Mouse (Mus musculus) limb, embryonic 14.5 days (tissue): ENCODE results near the gene Phldb2. TPM values are rescaled to one million over a fixed set of nuclear protein-coding genes. Genes with fewer than 3 reads are reported as not detected.

Source experiments
- ATAC-seq: fragments of 200-750 bp; cut with Nextera tagmentation; 2 replicates; pipeline ENCODE4 v1.8.0; 2017; ENCODE audit warnings: low read depth, moderate number of reproducible peaks, moderate TSS enrichment; ENCODE audit not compliant: low FRiP score
- DNase-seq: peaks from one replicate; pipeline ENCODE4 v3.0.0-alpha.2; 2015; ENCODE audit warnings: low spot score
- H3K27ac ChIP-seq: fragments of 300-500 bp; sonication (generic); replicated peaks from 2 replicates; pipeline ENCODE4 v1.5.1; 2014; ENCODE audit warnings: low read depth, mild to moderate bottlenecking, low read length, moderate library complexity, mixed read lengths
- H3K27me3 ChIP-seq: fragments of 300-500 bp; sonication (generic); 2 replicates; pipeline ENCODE4 v1.6.1; 2014; ENCODE audit warnings: low read length, mixed read lengths; ENCODE audit not compliant: control insufficient read depth, insufficient read depth
- H3K36me3 ChIP-seq: fragments of 300-500 bp; sonication (generic); 2 replicates; pipeline ENCODE4 v1.6.1; 2014; ENCODE audit warnings: mild to moderate bottlenecking, low read length, moderate library complexity, mixed read lengths; ENCODE audit not compliant: control insufficient read depth, insufficient read depth
- H3K4me1 ChIP-seq: fragments of 300-500 bp; sonication (generic); 2 replicates; pipeline ENCODE4 v1.6.1; 2014; ENCODE audit warnings: antibody characterized with exemption, low read length, mixed read lengths; ENCODE audit not compliant: control insufficient read depth, insufficient read depth
- H3K4me2 ChIP-seq: fragments of 300-500 bp; sonication (generic); replicated peaks from 2 replicates; pipeline ENCODE4 v1.6.1; 2014; ENCODE audit warnings: low read depth, mild to moderate bottlenecking, low read length, moderate library complexity; ENCODE audit not compliant: severe bottlenecking
- H3K4me3 ChIP-seq: fragments of 300-500 bp; sonication (generic); replicated peaks from 2 replicates; pipeline ENCODE4 v1.5.1; 2014; ENCODE audit warnings: low read length
- H3K9ac ChIP-seq: fragments of 300-500 bp; sonication (generic); 2 replicates; pipeline ENCODE4 v1.6.1; 2014; ENCODE audit warnings: mild to moderate bottlenecking, low read depth, low read length, moderate library complexity; ENCODE audit not compliant: severe bottlenecking
- H3K9me3 ChIP-seq: fragments of 300-500 bp; sonication (generic); 2 replicates; pipeline ENCODE4 v1.6.1; 2016; ENCODE audit warnings: low read length; ENCODE audit not compliant: control insufficient read depth
- POLR2A ChIP-seq: fragments of 200-500 bp; IDR thresholded peaks from 2 replicates; pipeline ENCODE4 v1.8.0; 2012; ENCODE audit warnings: inconsistent platforms, mild to moderate bottlenecking, moderate library complexity, borderline replicate concordance; ENCODE audit not compliant: insufficient read depth, insufficient read length; ENCODE audit errors: extremely low read depth
- WGBS: fragments of 180-500 bp; shearing (Covaris S2); extraction: QIAGEN DNeasy Blood & Tissue Kit; methylation state at CpG from one replicate; pipeline ENCODE4 v1.1.7; 2014; 5-methylcytosine and 5-hydroxymethylcytosine counted together
- polyA plus RNA-seq, 2 experiments: library from polyadenylated mRNA; depleted of rRNA in 1 of 2; stranded (reverse) in 1 of 2; unstranded in 1 of 2; fragments of >200 nt; fragmentation: Nextera tagmentation in 1 of 2; extraction: Ambion mirVana in 1 of 2; gene quantifications; 2 replicates each; pipeline versions ENCODE4 v1.2.1 to v1.2.3; 2012 to 2014

The Phldb2 gene
- polyA plus RNA-seq, 2 experiments = 51.0 to 55.8 TPM

DNA sequence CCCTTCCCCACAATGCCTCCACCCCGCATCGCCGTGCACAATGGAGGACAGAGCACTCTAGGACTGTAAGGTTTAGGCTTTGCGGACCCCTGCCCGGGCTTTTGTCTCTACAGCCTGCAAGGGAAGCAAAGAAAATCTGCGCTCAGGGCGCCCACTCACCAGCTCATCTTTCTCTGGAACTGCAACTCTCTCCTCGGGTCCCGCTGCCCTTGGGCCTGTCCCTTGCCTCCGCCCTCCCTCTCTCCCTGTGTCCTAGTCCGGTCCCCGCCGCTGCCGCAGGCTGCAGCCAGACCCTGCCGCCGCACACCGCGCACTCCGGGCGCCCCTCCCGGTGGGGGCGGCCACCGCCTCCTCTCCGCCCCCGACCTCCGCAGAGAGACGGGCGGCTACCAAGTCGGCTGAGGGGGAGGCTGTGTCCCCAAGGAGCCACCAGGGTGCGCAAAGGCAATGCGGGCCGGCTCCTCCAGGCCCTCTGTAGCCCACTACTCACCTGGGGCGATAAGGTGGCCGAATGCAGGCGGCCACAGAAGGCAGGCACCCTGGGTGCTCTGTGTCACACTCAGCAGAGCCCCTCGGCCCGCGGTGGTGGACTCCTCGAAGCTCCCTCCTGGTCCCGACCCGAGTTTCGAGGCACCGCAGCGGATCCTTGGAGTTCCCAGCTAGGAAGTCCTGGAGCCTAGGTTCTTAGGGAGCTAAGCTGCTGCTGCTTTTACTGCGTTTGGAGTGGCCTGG is 109.2 kb downstream of the Phldb2 start:
- DNase-seq = peak; percentile 84
- peak; percentile 31; the same call in 1 of the 2 replicates for TF ChIP-seq POLR2A
- Histone ChIP-seq H3K27me3 (no peaks in the 10 kb centered on the region), H3K4me2 (peak overlapping the region; percentile 80), H3K4me1 (peaks cover 32% of the 10 kb centered on the region), H3K36me3 (no peaks in the 10 kb centered on the region), H3K9ac (peak overlapping the region; percentile 94), H3K4me3 (peak overlapping the region; percentile 80), H3K9me3 (no peaks in the 10 kb centered on the region), H3K27ac (peak overlapping the region; percentile 95)
- peak; percentile 95 for ATAC-seq
- WGBS = under 1% methylated on average over 42 of the region's 45 CpGs

DNA sequence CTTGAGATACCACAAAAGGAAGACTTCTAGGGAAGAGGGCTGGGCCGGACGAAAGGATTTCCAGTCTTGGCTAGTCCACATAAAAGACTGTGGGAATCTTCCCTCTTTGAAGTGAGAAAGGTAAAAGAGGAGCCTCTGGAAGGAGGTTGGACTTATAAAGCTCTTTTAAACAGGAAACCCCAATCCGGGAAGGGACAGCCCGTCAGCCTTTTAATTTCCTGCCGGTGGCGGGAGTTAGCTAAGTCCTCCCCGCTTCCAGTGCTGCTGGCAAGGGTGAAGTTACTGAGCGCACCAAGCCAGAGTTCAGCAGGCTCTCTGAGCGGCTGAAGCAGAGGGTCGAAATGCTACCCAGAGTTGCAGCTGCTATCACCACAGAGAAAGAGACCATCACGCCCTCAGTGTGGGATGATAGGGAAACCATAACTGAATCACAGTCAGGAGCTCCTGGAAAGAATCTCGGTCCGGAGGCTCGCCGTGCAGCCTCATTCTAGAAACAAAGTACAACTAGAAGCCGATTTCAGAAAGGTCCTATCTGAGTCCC is 110.0 kb downstream of the Phldb2 start:
- Histone ChIP-seq H3K27me3 (no peaks in the 10 kb centered on the region), H3K4me2 (peak overlapping the region; percentile 80), H3K27ac (peak overlapping the region; percentile 95), H3K9me3 (no peaks in the 10 kb centered on the region), H3K4me1 (peaks cover 36% of the 10 kb centered on the region), H3K9ac (peak overlapping the region; percentile 94), H3K36me3 (no peaks in the 10 kb centered on the region), H3K4me3 (peak overlapping the region; percentile 80)
- peak; percentile 25; the same call in 1 of the 2 replicates for ATAC-seq
- WGBS = under 1% methylated on average over 16 of the region's 16 CpGs
- no peak for TF ChIP-seq POLR2A
- peak; percentile 60 for DNase-seq

DNA sequence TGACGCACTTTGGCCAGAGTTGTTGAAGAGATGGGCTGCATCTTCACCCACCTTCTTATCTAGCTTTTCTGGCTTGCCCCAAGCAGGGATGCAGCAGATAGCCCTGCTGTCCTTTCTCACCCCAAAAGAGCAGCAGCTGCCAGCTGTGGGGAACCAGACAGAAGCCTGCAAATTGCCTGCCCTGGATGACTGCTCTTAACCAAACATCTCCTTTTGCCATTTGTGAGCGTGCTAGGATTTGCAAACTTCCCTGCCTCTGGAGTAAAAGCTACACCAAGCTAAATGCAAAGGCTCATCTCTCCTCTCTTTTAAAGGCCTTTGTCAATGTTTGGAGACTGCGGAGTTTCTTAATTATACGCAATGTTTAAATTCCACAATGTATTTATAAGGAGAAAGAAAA is 111.0 kb downstream of the Phldb2 start:
- Histone ChIP-seq H3K27ac (no peak overlapping the region), H3K4me3 (peak overlapping the region; percentile 80), H3K4me2 (peak overlapping the region; percentile 80), H3K36me3 (no peaks in the 10 kb centered on the region), H3K27me3 (no peaks in the 10 kb centered on the region), H3K4me1 (peaks cover 46% of the 10 kb centered on the region), H3K9me3 (no peaks in the 10 kb centered on the region), H3K9ac (peak overlapping the region; percentile 94)
- ATAC-seq = no peak
- TF ChIP-seq POLR2A = no peak
- 52% methylated on average over 4 of the region's 4 CpGs for WGBS
- DNase-seq = no peak

DNA sequence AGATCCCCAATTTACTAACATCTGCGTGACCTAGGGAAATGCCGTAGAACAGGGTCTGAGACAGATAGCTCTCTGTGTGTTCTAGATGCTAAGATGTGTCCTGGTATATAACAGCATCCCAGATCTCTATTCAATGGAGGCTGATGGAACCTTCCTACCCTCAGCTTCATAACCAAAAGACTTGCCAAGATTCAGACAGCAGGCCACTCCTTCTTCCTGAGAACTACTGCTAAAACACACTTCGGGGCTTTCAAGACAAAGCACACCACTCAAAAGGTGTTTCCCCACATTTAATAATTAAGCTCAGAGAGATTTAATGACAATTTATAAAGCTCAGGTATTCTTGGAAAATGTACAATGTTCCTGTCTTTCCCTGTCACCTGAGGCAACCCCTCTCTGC is 111.6 kb downstream of the Phldb2 start:
- DNase-seq (no peak), ATAC-seq (no peak)
- H3K36me3 ChIP-seq = no peaks in the 10 kb centered on the region
- H3K9ac ChIP-seq = peak overlapping the region; percentile 94; the same call in 1 of the 2 replicates
- WGBS = 75% methylated on average over 3 of the region's 3 CpGs
- H3K27ac ChIP-seq = no peak overlapping the region
- TF ChIP-seq POLR2A = no peak
- peaks cover 46% of the 10 kb centered on the region for H3K4me1 ChIP-seq
- H3K27me3 ChIP-seq = no peaks in the 10 kb centered on the region
- peak overlapping the region; percentile 80 for H3K4me2 ChIP-seq
- H3K9me3 ChIP-seq = no peaks in the 10 kb centered on the region
- peak overlapping the region; percentile 80 for H3K4me3 ChIP-seq

DNA sequence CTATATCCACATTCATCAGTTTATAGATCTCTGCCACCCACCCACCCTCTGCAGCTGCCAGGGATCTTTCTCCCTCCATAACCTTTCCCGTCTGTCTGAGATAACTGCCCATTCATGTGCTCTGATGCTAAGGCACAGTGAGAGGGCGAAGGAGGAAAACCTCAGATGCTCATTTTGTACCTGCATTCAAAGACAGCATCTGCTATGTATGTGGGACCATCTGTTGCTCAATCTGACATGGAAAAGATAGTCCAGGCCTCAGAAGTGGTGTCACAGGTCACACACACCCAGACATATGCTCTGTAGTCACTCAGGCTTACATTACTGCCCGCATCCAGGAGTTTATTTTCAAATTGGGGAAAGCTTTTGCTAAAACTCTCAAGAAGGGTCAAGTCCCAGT is 112.4 kb downstream of the Phldb2 start:
- Histone ChIP-seq H3K4me2 (peak overlapping the region; percentile 80), H3K27ac (no peak overlapping the region), H3K4me1 (peaks cover 46% of the 10 kb centered on the region), H3K27me3 (no peaks in the 10 kb centered on the region), H3K9me3 (no peaks in the 10 kb centered on the region), H3K9ac (no peak overlapping the region), H3K36me3 (no peaks in the 10 kb centered on the region), H3K4me3 (peak overlapping the region; percentile 80)
- ATAC-seq = no peak
- WGBS = 80% methylated on average over 3 of the region's 3 CpGs
- DNase-seq = no peak
- TF ChIP-seq POLR2A = no peak
